Mouse (Mus musculus): ENCODE measurements at regions not wholly inside any gene's neighbourhood (a gene's known extent, or its start where the extent isn't known, plus 50 kb on each side); places are given as distances from the start of the nearest gene placed in this dataset.

DNA sequence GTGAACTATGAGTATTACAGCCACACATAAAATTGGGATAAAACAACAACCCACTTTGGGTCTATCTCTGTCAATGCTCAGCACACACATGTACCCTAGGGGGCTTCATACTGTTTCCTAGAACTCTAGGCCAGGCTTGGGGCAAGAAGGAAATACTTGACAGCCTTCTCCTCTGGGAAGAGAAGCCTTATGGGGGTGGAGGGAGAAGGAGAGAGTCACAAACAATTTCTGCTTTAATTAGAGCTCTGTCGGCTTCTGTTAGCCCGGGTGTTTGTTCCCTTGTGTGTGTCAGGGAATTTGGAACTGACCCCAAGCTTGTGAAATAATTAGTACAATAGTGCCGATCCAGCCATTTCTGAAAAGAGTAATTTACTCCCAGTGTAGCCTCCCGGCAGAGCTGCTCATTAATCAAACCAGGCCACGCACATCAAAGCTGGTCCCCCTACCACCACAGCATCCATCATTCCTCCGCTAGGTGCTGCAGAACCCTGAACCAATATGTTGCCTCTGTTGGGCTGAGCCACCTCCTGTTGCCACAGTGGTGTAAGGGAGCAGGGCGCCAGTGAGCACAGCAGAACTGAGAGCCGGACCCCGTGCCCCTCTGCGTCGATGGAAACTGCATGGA, 307.3 kb downstream of the Tmem114 start:
- no peak for DNase-seq

DNA sequence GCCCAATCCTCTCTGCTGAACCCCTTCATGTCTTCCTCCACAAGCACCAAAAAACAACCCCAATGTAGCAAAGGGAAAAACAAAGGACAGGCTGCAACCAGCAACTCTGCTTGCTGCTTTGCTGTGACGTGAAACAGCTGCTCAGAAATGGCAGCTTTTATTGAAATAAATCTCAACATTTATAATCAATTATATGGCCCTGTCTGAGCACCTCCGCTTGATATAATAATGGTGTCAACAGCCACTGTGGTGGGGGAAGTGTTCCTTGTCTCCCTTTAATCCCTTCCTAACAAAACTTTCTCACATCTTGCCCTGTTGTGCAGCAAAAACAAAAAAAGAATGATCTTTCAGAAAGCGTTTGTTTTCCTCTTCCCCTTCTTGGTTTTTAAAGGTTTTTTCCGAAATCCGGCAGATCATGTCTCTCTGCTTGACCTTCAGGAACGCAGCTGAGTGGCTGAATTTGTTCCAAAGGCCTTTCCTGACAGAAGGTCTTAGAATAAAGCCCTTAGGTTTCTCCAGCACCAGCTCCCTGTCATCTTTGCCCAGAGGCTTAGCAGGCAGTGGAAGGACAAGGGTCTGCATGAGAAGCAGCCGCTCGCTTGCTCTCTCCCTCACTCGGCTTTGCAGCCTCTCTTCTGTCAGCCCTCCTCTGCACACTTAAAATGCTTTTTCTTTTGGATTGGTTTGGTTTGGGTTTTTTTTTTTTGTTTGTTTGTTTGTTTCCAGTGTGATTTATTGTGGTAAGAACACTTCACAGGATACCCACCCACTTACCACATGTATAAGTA, 313.4 kb downstream of the Tmem114 start:
- DNase-seq = no peak

DNA sequence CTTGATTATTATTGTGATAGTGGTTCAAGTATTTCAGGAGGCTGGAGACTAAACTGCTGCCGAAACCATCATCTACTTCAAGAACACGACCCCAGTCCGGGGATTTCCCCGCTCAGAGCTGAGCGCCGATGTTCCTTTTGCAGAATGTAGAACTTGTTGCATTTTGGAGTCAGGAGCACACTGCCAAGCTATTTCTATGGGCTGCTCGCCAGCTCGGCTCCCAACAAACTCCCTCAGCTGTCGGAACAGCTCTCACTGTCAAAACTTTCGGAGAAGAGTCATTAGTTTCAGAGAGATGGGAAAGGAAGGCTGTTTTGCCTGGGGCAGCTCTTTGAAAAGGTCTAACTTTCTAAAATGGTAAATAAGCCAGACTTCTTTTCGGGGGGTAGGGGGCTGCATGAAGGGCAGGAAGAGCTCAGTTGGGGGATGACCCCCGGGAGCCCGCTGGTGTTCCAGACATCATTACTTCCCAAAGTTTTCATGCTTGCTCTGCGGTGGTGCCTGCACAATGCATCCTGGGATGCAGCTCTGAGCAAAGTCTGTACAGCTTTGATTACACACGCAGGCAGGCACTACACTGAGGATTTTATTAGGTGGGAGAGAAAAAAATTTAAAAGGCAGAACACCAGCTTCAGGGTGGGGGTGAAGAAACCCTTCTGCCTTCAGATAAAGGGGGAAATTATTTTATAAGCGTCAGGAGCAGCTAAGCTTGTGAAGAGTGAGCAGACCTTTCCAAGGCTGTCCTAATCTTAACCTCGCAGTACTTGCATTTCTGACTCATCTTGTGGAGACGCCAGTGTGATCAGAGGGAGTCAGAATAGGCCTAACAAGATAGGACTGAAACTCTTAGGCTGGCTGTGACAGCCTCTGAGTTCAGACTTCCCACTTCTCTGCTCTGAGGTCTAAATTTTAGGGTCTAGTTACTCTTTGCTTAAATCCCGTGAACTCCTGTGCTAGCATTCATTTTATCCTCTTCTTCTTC, 316.5 kb downstream of the Tmem114 start:
- peak; percentile 67 for DNase-seq

DNA sequence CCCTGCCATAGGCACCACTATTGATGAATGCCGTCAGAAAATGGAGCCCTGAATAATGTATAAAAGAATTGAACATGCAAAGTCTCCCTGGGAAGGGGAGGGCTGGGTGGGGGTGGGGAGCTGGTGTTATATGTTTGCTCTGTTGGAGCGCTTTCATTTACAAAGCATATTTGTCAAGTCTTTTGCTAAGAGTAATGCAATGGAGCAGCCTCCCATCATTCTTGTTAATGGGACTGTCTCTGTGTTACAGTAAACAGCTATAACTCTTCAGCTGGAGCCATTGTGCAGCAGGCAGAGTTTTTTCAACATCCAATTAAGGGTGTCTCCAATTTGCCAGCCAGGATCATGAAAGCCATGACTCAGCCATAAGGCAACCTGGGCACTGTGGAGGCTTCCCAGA, 345.9 kb downstream of the Tmem114 start:
- no peak for DNase-seq

DNA sequence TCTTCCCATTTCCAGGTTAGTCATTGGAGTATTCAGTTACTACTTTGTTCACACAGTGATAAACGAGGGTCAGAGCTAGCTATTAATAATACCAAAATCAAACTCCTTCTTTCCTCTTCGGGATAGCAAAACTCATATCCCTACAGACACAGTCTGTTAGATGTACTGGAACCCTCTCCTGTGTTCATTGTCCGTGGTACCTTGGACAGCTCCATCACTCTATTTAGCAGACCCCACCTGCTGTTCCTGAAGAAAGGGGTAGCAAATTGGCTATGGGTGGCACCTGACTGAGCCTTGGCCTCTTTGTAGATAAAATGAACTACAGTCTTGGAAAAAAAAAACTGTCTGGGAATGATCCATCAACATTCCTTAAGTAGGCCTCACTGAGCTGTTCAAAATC, 346.5 kb downstream of the Tmem114 start:
- DNase-seq = no peak

DNA sequence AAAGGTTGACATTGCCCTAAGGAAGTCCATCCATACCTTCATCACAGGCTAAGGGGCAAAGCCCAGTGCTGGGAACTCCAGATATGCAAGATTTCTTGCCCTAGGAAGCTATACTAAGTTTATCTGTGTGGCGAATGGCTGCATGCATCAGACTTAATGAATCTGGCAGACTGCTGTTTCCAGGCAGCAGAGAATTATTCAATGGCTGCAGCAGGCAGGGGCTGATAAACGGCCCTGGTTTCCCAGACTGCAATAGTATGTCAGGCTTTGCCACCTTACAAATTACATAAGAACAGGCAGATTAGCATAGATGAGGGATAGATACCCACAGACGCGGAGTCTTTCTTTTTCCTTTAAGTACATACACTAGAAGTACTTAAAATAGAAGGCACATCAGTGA, 350.2 kb downstream of the Tmem114 start:
- DNase-seq = no peak

DNA sequence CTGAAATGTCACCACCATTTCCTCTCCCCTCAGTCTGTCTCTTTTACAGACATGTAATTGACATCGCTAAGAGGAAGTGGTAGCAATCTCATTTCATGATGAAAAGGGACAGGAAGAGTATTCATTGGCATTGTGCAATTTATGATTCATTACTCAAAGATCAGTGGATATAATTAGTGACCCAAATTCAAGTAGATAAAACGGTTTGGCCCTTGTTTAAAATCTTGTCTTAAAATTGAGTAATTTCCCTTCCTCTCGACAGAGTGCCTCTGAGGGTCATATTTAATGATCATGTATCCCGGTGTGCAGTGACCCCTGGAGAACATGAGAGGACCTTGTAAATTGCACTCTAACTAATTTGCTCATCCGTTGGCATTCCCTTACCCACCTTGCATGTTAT, 371.0 kb downstream of the Tmem114 start:
- DNase-seq = no peak

DNA sequence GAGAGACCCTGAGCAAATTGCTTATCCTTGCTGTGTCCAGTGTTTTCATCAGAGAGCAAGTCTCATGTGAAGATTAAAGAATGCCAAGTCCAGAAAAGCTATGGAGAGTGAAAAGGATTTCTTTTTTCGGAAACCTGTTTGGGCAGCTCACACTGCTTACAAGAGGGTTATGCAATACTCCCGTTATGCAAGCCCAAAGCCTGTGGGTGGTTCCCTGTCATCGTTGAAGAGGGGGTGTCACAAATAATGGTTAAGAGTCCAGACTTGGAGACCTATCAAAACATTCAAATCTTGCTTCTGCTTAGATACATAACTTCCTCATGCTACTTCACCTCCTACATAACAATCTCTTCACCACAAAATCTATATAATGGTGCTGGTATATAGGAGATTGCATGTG, 416.0 kb downstream of the Tmem114 start:
- DNase-seq = no peak

DNA sequence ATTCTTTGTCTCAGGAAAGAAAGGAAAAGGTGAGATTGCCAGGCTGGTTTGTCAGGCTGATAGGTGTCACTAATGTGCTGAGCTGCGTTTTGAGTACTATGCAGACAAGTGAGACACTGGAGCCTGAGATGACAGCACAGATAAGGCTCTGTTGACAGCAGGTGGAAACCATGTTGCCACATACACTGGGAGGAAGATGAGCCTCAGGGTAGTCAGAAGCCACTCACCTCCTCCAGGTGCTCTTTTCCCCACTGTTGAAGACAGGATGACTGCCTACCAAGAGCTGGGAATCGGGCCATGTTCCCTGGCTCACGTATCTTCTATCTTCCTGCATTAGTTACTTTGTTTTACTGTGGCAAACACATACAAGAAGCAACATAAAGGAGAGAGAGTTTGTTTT, 418.3 kb downstream of the Tmem114 start:
- DNase-seq = no peak

DNA sequence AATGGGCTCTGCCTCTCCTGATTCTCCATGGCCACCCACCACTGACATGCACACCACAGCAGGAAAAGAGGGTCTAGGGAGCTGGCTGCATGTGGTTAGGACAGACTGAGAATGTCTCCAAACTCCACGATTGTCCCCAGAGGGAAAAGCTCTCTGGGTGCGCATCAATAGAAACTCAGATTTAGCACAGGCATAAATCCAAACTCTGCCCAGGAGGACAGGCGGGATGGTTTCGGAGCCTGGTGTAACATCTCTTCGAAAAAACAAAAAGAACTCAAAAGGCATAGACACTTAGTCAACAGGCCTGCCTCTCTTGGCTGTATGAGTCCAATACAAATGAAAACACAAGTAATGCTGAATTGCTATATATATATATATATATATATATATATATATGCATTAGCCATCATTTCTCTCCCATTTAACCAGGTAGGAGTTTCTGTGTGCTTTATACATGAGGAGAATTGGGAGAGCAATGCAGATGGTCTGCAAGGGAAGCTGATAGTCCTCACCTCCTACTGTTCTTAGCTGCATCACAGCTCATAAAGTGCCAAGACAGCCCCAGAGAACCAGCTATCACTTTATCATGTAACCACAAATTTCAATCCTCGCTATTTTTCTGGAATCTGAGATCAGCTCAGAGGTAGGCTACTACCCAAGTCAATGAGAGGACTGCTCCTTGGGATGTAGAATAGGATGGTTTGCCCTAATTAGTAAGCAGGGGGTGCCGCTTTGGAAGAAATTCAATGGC, 422.4 kb downstream of the Tmem114 start:
- DNase-seq = no peak

DNA sequence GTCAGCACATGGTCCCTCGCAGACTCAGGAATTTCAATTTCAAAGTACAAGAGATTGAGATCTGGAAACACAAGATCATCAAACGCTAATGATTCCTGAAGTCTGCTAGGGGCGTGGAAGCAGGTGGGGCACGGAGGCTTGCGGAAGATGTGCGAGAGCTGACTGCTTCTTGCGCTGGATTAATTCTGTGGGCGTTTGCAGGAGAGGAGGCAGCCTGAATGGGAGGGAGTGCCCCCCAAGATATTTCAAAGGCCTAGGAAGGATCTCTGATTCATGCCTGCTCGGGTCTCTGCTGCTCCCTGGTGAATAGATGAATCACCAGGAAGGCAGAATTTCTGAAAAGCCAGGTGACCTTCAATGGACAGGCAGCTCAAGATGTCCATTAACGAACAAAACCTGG, 442.1 kb downstream of the Tmem114 start:
- peak; percentile 5 for DNase-seq

DNA sequence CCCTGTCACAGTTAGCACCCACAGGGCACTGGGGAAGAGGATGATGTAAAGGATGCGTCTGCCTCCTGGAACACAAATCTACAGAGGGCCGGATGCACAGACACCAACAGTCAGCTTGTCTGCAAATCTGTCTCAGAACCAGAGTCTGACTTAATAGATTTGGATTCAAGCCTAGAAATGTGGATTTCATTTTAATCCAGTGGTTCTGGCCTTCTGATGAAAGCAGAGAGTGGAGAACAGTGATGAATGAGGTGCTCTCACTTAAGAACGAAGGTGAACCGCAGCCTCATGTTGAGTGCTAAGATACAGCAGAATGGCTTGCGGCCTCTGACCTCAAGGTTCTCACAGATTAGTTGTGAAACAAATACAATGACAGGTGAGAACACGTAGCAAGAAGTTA, 446.5 kb downstream of the Tmem114 start:
- no peak for DNase-seq

DNA sequence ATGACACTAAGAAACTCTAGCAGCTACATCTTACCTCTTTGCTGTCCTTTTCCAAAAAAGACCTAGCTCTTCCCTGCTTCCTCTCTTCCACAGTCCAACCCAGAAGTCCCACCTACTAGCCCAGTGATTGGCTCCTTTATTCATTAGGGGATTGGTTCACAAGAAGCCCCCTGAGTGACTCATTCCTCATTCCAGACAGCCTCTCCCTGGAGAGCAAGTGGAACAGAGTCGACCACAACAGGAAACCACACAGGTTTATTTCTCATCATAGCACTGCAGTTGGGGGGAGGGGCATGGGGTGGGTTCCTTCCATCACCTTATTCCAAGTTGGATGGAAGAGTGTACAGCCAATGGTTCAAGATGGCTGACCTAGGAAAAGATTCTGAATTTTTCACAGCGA, 473.3 kb downstream of the Tmem114 start:
- DNase-seq = no peak

DNA sequence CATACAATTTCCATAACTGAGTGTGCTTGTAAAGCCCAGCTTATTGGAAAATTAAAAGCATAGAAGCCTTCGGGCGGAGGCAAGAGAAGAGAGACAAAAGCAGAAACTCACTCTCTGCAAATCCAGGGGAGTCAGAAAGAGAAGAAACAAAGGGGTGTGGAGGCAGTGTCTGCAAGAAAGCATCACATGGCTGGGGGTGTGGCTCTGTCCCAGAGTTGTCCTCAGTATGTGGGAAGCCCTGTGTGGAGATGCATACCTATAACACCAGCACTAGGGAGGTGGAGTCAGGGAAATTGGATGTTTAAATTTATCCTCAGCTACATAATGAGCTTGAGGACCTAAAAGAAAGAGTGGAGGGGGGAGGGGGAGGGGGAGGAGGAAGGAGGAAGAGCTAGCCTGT, 482.6 kb downstream of the Tmem114 start:
- no peak for DNase-seq

DNA sequence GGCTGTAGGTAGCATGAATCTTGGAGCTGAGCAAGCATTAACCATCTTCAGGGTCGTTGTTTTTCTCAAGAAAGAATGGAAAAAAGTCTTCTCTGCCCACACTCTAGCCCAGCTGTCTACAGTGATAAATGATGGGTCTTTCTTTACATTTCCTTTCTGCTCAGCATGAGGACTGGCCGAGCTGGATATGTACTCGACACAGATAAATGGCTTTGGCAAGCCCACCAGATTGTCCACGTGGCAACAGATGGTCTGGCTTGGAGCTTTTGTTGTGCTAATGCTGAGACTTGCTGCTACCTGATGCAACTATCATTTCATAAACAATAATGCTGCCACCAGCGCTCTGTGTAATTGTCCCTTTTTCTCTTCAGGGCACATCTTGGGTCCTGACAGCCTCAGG, 487.8 kb downstream of the Tmem114 start:
- DNase-seq = no peak

DNA sequence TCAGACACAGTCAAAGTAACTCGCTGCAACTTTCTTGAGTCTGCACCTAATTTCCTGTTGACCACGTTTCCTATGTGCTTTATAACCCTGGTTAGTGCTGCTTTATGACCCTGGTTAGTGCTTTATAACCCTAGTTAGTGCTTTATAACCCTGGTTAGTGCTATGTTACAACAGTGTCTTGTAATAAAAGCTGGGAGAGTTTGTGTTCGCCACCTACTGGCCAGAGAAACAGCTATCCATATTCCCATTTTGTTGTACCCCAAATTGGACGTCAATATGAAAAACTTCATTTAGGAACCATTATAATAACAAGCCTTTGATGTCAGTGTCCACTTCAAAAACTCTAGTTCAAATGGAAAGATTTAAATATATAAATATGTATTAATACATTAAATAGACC, 492.6 kb downstream of the Tmem114 start:
- DNase-seq = no peak

DNA sequence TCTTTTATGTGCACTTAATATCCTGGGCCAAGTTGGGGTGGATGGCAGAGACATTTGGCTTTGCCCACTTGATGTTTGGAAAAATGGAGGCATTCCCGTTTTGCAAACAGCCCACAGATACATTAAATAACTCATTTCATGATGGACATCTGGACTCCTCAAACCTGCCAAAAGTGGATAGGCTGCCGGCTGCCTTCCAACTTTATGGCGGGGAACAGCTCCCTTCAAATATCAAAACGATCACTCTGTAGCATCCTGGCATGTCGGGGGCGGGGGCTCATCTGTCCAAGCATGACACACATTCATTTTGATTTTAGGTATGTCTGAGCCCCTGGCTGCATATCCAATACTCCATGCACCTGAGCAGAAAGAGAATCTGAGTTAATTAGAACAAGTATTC, 493.3 kb downstream of the Tmem114 start:
- no peak for DNase-seq

DNA sequence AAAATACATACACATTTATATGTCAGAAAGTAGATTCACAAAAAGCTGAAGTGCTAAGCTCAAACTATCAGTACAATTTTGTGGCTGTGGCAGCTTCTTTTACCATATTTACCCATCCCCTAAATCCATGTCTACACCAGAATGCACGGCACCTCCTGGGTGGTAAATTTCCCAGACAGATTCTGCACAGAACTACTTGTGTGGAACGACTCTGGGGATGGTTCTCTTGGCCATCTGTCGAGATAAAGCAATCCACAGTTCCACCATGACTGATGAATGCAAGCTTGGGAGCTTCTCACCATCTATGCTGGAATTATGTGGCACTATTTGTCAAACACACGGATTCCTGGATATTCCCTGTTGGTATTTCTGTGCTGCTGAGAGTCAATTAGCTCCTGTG, 495.8 kb downstream of the Tmem114 start:
- DNase-seq = no peak

DNA sequence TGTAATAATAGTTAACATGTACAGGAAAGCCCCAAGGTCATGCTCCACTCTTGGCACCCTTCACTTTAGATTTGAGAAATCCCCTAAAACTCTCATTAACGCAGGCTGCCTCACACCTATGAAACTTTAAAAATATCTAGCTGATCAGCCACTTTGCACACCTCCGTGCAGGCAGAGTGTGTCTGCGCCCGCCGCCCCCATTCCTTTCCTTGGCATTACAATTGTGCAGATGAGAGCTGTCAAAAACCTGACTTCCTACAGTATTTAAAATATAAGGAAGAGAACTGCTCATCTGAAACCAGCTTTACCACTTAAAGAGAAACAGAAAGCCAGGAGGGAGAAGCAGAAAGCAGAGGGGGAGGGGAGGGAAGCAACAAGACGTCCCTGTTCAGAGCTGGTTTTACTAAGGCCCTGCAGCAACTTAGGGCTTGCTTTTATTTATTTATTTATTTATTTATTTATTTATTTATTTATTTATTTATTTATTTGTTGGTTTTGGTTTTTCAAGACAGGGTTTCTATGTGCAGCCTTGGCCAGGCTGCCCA, 496.5 kb downstream of the Tmem114 start:
- DNase-seq = no peak

DNA sequence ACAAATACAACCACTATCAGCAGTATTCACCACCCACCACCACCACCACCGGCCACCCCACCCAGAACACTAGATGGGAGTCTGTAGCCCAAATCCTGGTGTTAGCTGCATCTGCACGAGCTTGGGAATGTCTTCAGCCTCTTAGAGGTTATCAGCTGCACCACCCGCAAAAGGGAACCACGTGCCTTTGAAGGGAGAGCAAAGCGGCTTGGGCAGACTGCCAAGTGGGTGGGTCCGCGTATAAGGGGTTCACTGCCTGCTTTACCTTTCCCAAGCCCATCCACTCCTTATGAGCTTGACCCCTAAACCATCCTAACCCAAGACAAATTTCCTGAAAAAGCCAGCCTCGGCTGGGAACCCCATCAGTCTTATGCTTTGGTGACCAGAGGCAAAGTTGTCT, 497.2 kb downstream of the Tmem114 start:
- peak; percentile 35 for DNase-seq

DNA sequence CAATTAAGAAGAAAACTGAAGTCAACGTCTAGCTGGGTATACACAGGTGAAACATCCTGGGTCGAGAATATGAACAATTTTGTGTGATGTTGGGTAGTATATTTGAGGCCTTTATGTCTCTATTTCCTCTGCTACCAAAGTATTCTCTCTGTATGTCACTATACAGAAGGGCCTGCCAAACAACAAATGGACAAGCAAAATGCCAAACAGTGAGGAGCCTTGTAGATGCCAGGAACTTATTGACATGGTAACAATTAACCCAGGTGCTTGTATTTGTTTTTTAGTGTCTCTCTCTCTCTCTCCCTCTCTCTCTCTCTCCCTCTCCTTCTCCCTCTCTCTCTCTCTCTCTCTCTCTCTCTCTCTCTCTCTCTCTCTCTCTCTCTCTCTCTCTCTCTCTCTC, 529.1 kb downstream of the Tmem114 start:
- no peak for DNase-seq

DNA sequence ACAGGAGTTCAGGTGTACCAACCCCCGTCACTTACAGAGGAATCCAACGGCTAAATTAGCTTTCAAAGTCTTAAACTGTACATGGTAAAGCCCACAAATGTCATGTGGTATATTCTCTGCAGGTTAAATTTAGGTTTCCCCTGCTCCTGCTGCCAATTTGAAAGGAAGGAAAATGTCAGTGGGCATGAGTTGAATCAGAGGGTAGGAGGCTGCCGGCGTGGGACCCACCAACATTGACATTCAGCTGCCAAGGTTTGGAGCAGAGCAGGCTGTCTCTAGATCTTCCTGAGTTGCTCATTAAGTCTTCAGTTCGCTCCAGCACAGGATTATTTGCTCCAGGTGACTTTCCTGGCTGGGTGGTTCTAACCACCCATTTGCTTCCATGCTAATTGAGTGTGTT, 532.1 kb downstream of the Tmem114 start:
- no peak for DNase-seq

DNA sequence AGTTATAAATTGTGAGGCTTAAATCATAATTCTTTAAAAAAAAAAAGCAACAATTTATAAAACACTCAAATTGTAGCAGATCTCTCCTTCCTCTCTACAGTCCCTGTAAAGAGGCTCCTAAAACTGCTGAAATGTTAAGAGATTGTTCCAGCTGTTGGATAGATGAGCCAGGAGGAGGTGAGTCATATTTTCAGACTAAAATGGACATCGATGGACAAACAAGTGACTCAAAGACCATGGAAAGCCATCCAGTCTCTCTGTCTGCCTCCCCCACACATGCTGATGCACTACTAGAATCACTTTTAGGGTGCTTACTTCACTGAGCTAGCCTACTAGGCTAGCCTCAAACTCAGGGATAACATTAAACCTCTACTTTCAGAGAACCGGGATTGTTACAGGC, 561.5 kb downstream of the Tmem114 start:
- DNase-seq = no peak

All from right cerebral cortex, postnatal 4 days (tissue).